Mouse (Mus musculus) brain, embryonic 14.5 days (tissue): ENCODE measurements around the gene Stard7.

Source experiments
- CTCF ChIP-seq: fragments of 200-500 bp; IDR thresholded peaks from 2 replicates; pipeline ENCODE4 v1.5.1; 2012; ENCODE audit warnings: inconsistent platforms, mild to moderate bottlenecking, moderate library complexity, borderline replicate concordance; ENCODE audit not compliant: insufficient read depth, insufficient read length; ENCODE audit errors: extremely low read depth
- POLR2A ChIP-seq: fragments of 200-500 bp; IDR thresholded peaks from 2 replicates; pipeline ENCODE4 v1.6.1; 2012; ENCODE audit warnings: mild to moderate bottlenecking, inconsistent platforms, borderline replicate concordance; ENCODE audit not compliant: poor library complexity, insufficient read depth, insufficient read length, severe bottlenecking; ENCODE audit errors: extremely low read depth

GRCm38 (mm10) chr2:127300701-127301100 is 30.7 kb downstream of the Stard7 start:
- TF ChIP-seq CTCF (no peak), POLR2A (no peak)
